Mouse (Mus musculus) T-helper 2 cell (primary cell): ENCODE measurements around the gene Ssh3.

ENCODE experiments used
- in situ Hi-C: fragments of 300-600 bp; cut with MboI, MseI; formaldehyde crosslinking; loops from one replicate; pipeline ENCODE4 v1.15.1; 2025; ENCODE audit warnings: high pct_unique_total_duplicates

Gene Ssh3

GRCm38 (mm10) chr19:4268566-4269361 lies at the start of gene Ssh3:
Gene Ssh3, minus strand, starts transcription at chr19:4269180.
- in situ Hi-C loops = no loop called here

- in situ Hi-C loops = no loop called here
Measured at GRCm38 (mm10) chr19:4317181-4317580, 48.2 kb upstream of the Ssh3 start.

GRCm38 (mm10) chr19:4315223-4315944 lies 46.4 kb upstream of the Ssh3 start:
- in situ Hi-C loops = no loop called here

GRCm38 (mm10) chr19:4309776-4310185 lies 40.8 kb upstream of the Ssh3 start:
- in situ Hi-C loops = no loop called here

GRCm38 (mm10) chr19:4309302-4309701 lies 40.3 kb upstream of the Ssh3 start:
- in situ Hi-C loops = no loop called here

GRCm38 (mm10) chr19:4306190-4306577 lies 37.2 kb upstream of the Ssh3 start, which contains the start of gene Grk2:
Gene Grk2, minus strand, starts transcription at chr19:4306222.
- in situ Hi-C loops = no loop called here

GRCm38 (mm10) chr19:4305491-4306189 lies 36.7 kb upstream of the Ssh3 start:
- in situ Hi-C loops = no loop called here

GRCm38 (mm10) chr19:4304871-4305321 lies 35.9 kb upstream of the Ssh3 start:
- in situ Hi-C loops = no loop called here

- in situ Hi-C loops = no loop called here
Measured at GRCm38 (mm10) chr19:4304251-4304821, 35.4 kb upstream of the Ssh3 start.

- in situ Hi-C loops = no loop called here
Measured at GRCm38 (mm10) chr19:4303640-4303995, 34.6 kb upstream of the Ssh3 start.

GRCm38 (mm10) chr19:4302936-4303639 lies 34.1 kb upstream of the Ssh3 start:
- in situ Hi-C loops = no loop called here

- in situ Hi-C loops = no loop called here
Measured at GRCm38 (mm10) chr19:4301735-4302651, 33.0 kb upstream of the Ssh3 start.

GRCm38 (mm10) chr19:4300852-4301734 lies 32.1 kb upstream of the Ssh3 start:
- in situ Hi-C loops = no loop called here

GRCm38 (mm10) chr19:4300271-4300704 lies 31.3 kb upstream of the Ssh3 start:
- in situ Hi-C loops = no loop called here

GRCm38 (mm10) chr19:4299574-4300270 lies 30.7 kb upstream of the Ssh3 start:
- in situ Hi-C loops = no loop called here

GRCm38 (mm10) chr19:4299126-4299525 lies 30.1 kb upstream of the Ssh3 start:
- in situ Hi-C loops = no loop called here

GRCm38 (mm10) chr19:4298322-4299121 lies 29.5 kb upstream of the Ssh3 start:
- in situ Hi-C loops = no loop called here

- in situ Hi-C loops = no loop called here
Measured at GRCm38 (mm10) chr19:4297851-4298250, 28.9 kb upstream of the Ssh3 start.
